Mouse (Mus musculus) forebrain, postnatal 0 days (tissue): ENCODE data around the gene Cacnb2. TPM values are rescaled to one million over a fixed set of nuclear protein-coding genes. Genes with fewer than 3 reads are reported as not detected.

Experiments used
- ATAC-seq: fragments of 200-750 bp; cut with Nextera tagmentation; 2 replicates; pipeline ENCODE4 v1.8.0; 2017; ENCODE audit warnings: mild to moderate bottlenecking, moderate library complexity
- DNase-seq: peaks from one replicate; pipeline ENCODE4 v3.0.0-alpha.2; 2015
- H3K27ac ChIP-seq: fragments of 300-500 bp; sonication (generic); 2 replicates; pipeline ENCODE4 v1.5.1; 2014; ENCODE audit warnings: low read depth, mild to moderate bottlenecking, antibody characterized with exemption, low read length, moderate library complexity, mixed read lengths
- H3K27me3 ChIP-seq: fragments of 300-500 bp; sonication (generic); 2 replicates; pipeline ENCODE4 v1.6.1; 2014; ENCODE audit warnings: mild to moderate bottlenecking, low read length, mixed read lengths; ENCODE audit not compliant: insufficient read depth
- H3K36me3 ChIP-seq: fragments of 300-500 bp; sonication (generic); 2 replicates; pipeline ENCODE4 v1.6.1; 2014; ENCODE audit warnings: mild to moderate bottlenecking, moderate library complexity; ENCODE audit not compliant: insufficient read depth
- H3K4me1 ChIP-seq: fragments of 300-500 bp; sonication (generic); 2 replicates; pipeline ENCODE4 v1.6.1; 2014; ENCODE audit warnings: antibody characterized with exemption; ENCODE audit not compliant: insufficient read depth
- H3K4me2 ChIP-seq: fragments of 300-500 bp; sonication (generic); 2 replicates; pipeline ENCODE4 v1.6.1; 2014; ENCODE audit warnings: low read depth, mild to moderate bottlenecking, moderate library complexity
- H3K4me3 ChIP-seq: fragments of 300-500 bp; sonication (generic); 2 replicates; pipeline ENCODE4 v1.5.1; 2014; ENCODE audit warnings: low read depth, low read length, mixed read lengths
- H3K9ac ChIP-seq: fragments of 300-500 bp; sonication (generic); 2 replicates; pipeline ENCODE4 v1.6.1; 2014; ENCODE audit warnings: mild to moderate bottlenecking
- H3K9me3 ChIP-seq: fragments of 300-500 bp; sonication (generic); 2 replicates; pipeline ENCODE4 v1.6.1; 2016; ENCODE audit warnings: low read length
- CTCF ChIP-seq: sonication (generic); IDR thresholded peaks from 2 replicates; pipeline ENCODE4 v1.5.1; 2016; ENCODE audit warnings: antibody characterized with exemption, control low read depth, low read depth
- WGBS: fragments of 180-500 bp; shearing (Covaris S2); extraction: QIAGEN DNeasy Blood & Tissue Kit; methylation state at CpG from one replicate; pipeline ENCODE4 v1.1.7; 2014; 5-methylcytosine and 5-hydroxymethylcytosine counted together
- polyA plus RNA-seq: library from polyadenylated mRNA; unstranded; fragments of >200 nt; fragmentation: Nextera tagmentation; extraction: Ambion mirVana; gene quantifications from 2 replicates; pipeline ENCODE4 v1.2.1, GENCODE M21; 2015
- total RNA-seq: library from RNA; depleted of rRNA; stranded (reverse); fragments of >200 nt; gene quantifications from 2 replicates; pipeline ENCODE4 v1.2.3, GENCODE M21; 2014

Gene Cacnb2
- total and polyA plus RNA-seq, 2 experiments from 2014 or later: 4.8 to 20.4 TPM

GRCm38 (mm10) chr2:14818651-14819050 lies 215.8 kb downstream of the Cacnb2 start:
- Histone ChIP-seq H3K27me3 (no peaks in the 10 kb centered on the region), H3K4me1 (no peaks in the 10 kb centered on the region), H3K4me2 (no peak overlapping the region), H3K9me3 (no peaks in the 10 kb centered on the region), H3K27ac (no peak overlapping the region), H3K4me3 (no peak overlapping the region), H3K36me3 (no peaks in the 10 kb centered on the region), H3K9ac (no peak overlapping the region)
- DNase-seq (no peak), ATAC-seq (no peak)
- 52% methylated on average over 1 of the region's 1 CpGs for WGBS
- TF ChIP-seq CTCF: no peak

GRCm38 (mm10) chr2:14820946-14821345 lies 218.1 kb downstream of the Cacnb2 start:
- DNase-seq (no peak), ATAC-seq (no peak)
- WGBS: 93% methylated on average over 2 of the region's 2 CpGs
- Histone ChIP-seq H3K4me1 (no peaks in the 10 kb centered on the region), H3K9ac (no peak overlapping the region), H3K9me3 (no peaks in the 10 kb centered on the region), H3K27ac (no peak overlapping the region), H3K4me2 (no peak overlapping the region), H3K27me3 (no peaks in the 10 kb centered on the region), H3K4me3 (no peak overlapping the region), H3K36me3 (no peaks in the 10 kb centered on the region)
- TF ChIP-seq CTCF: no peak

- Histone ChIP-seq H3K36me3 (no peaks in the 10 kb centered on the region), H3K4me1 (no peaks in the 10 kb centered on the region), H3K27me3 (no peaks in the 10 kb centered on the region), H3K4me3 (no peak overlapping the region), H3K9ac (no peak overlapping the region), H3K9me3 (no peaks in the 10 kb centered on the region), H3K27ac (no peak overlapping the region), H3K4me2 (no peak overlapping the region)
- DNase-seq (no peak), ATAC-seq (peak; percentile 16; the same call in 1 of the 2 replicates)
- TF ChIP-seq CTCF: no peak
These were observed 220.2 kb downstream of the Cacnb2 start for GRCm38 (mm10) chr2:14823105-14823504.

- H3K4me1 ChIP-seq: no peaks in the 10 kb centered on the region
- no peak overlapping the region for H3K4me2 ChIP-seq
- H3K36me3 ChIP-seq: no peaks in the 10 kb centered on the region
- H3K27ac ChIP-seq: no peak overlapping the region
- H3K27me3 ChIP-seq: no peaks in the 10 kb centered on the region
- H3K4me3 ChIP-seq: no peak overlapping the region
- no peak for DNase-seq
- no peaks in the 10 kb centered on the region for H3K9me3 ChIP-seq
- ATAC-seq: peak; percentile 18; the same call in 1 of the 2 replicates
- 42% methylated on average over 11 of the region's 11 CpGs for WGBS
- H3K9ac ChIP-seq: no peak overlapping the region
- no peak for TF ChIP-seq CTCF
These were observed 221.0 kb downstream of the Cacnb2 start for GRCm38 (mm10) chr2:14823816-14824348.

GRCm38 (mm10) chr2:14825146-14825545 lies 222.3 kb downstream of the Cacnb2 start:
- no peak for TF ChIP-seq CTCF
- ATAC-seq (no peak), DNase-seq (no peak)
- H3K9me3 ChIP-seq: no peaks in the 10 kb centered on the region
- H3K9ac ChIP-seq: no peak overlapping the region
- H3K36me3 ChIP-seq: no peaks in the 10 kb centered on the region
- no peaks in the 10 kb centered on the region for H3K27me3 ChIP-seq
- no peaks in the 10 kb centered on the region for H3K4me1 ChIP-seq
- H3K4me3 ChIP-seq: no peak overlapping the region
- H3K4me2 ChIP-seq: no peak overlapping the region
- no peak overlapping the region for H3K27ac ChIP-seq
- 21% methylated on average over 4 of the region's 4 CpGs for WGBS

- no peaks in the 10 kb centered on the region for H3K27me3 ChIP-seq
- no peak overlapping the region for H3K27ac ChIP-seq
- 71% methylated on average over 3 of the region's 3 CpGs for WGBS
- no peak for TF ChIP-seq CTCF
- no peak for ATAC-seq
- no peaks in the 10 kb centered on the region for H3K36me3 ChIP-seq
- no peaks in the 10 kb centered on the region for H3K4me1 ChIP-seq
- H3K4me2 ChIP-seq: no peak overlapping the region
- H3K4me3 ChIP-seq: no peak overlapping the region
- no peaks in the 10 kb centered on the region for H3K9me3 ChIP-seq
- no peak overlapping the region for H3K9ac ChIP-seq
- DNase-seq: no peak
These were observed 226.6 kb downstream of the Cacnb2 start for GRCm38 (mm10) chr2:14829451-14829850.

- ATAC-seq: peak; percentile 81
- WGBS: 73% methylated on average over 2 of the region's 2 CpGs
These were observed 228.4 kb downstream of the Cacnb2 start for GRCm38 (mm10) chr2:14831308-14831707.

More at GRCm38 (mm10) chr2:14831308-14831707, 228.4 kb downstream of the Cacnb2 start:
- Histone ChIP-seq H3K4me3 (no peak overlapping the region), H3K4me2 (no peak overlapping the region), H3K9ac (no peak overlapping the region), H3K27me3 (no peaks in the 10 kb centered on the region), H3K36me3 (no peaks in the 10 kb centered on the region), H3K27ac (no peak overlapping the region), H3K9me3 (no peaks in the 10 kb centered on the region), H3K4me1 (no peaks in the 10 kb centered on the region)
- TF ChIP-seq CTCF: no peak
- peak; percentile 29 for DNase-seq
